Mouse (Mus musculus): Measurements from ENCODE around the gene Tmed1. TPM values are rescaled to one million over a fixed set of nuclear protein-coding genes. Genes with fewer than 3 reads are reported as not detected.

Gene Tmed1
- polyA plus RNA-seq, 1 experiment from 2014 or later, result 134 TPM

Small RNA genes lying within 50 kb of the gene (microRNA-seq; reads per million reads assigned to microRNA genes)
- 1.0 reads per million for gene Mir199a-1

Other genes with a start within 250 kb of the Tmed1 start
- gene Atg4d, start 245.0 kb downstream of the Tmed1 start, polyA plus RNA-seq (2016; fragmentation: Nextera tagmentation; extraction: Ambion mirVana), result 50.6 and 57.9 TPM in 2 replicates
- gene Kri1, start 222.3 kb downstream of the Tmed1 start, polyA plus RNA-seq (2016; fragmentation: Nextera tagmentation; extraction: Ambion mirVana), result 14.5 and 21.3 TPM in 2 replicates
- 69.0 and 93.4 TPM in 2 replicates for gene Cdkn2d, start 218.8 kb downstream of the Tmed1 start, polyA plus RNA-seq (2016; fragmentation: Nextera tagmentation; extraction: Ambion mirVana)
- gene Ap1m2, start 197.9 kb downstream of the Tmed1 start, polyA plus RNA-seq (2016; fragmentation: Nextera tagmentation; extraction: Ambion mirVana), result 2.0 and 6.1 TPM in 2 replicates
- gene Slc44a2, start 189.6 kb downstream of the Tmed1 start, polyA plus RNA-seq (2016; fragmentation: Nextera tagmentation; extraction: Ambion mirVana), result 69.2 and 70.4 TPM in 2 replicates
- 166 and 197 TPM in 2 replicates for gene Ilf3, start 142.4 kb downstream of the Tmed1 start, polyA plus RNA-seq (2016; fragmentation: Nextera tagmentation; extraction: Ambion mirVana)
- gene Qtrt1, start 98.4 kb downstream of the Tmed1 start, polyA plus RNA-seq (2016; fragmentation: Nextera tagmentation; extraction: Ambion mirVana), result 38.9 and 51.3 TPM in 2 replicates
- 81.6 and 92.1 TPM in 2 replicates for gene Dnm2, start 85.3 kb downstream of the Tmed1 start, polyA plus RNA-seq (2016; fragmentation: Nextera tagmentation; extraction: Ambion mirVana)
- gene AB124611, start 15.9 kb upstream of the Tmed1 start, polyA plus RNA-seq (2016; fragmentation: Nextera tagmentation; extraction: Ambion mirVana), result 1.3 and 2.5 TPM in 2 replicates
- gene Carm1, start 36.6 kb upstream of the Tmed1 start, polyA plus RNA-seq (2016; fragmentation: Nextera tagmentation; extraction: Ambion mirVana), result 49.0 and 59.6 TPM in 2 replicates
- gene Timm29, start 82.5 kb upstream of the Tmed1 start, polyA plus RNA-seq (2016; fragmentation: Nextera tagmentation; extraction: Ambion mirVana), result 27.4 and 33.3 TPM in 2 replicates
- gene Yipf2, start 82.6 kb upstream of the Tmed1 start, polyA plus RNA-seq (2016; fragmentation: Nextera tagmentation; extraction: Ambion mirVana), result 17.1 and 22.8 TPM in 2 replicates
- 91.1 and 113 TPM in 2 replicates for gene Smarca4, start 105.9 kb upstream of the Tmed1 start, polyA plus RNA-seq (2016; fragmentation: Nextera tagmentation; extraction: Ambion mirVana)
- gene Ldlr, start 213.2 kb upstream of the Tmed1 start, polyA plus RNA-seq (2016; fragmentation: Nextera tagmentation; extraction: Ambion mirVana), result 36.6 and 42.9 TPM in 2 replicates

Data from heart, embryonic 10.5 days (tissue).